Mouse (Mus musculus) MEL (cell line): ENCODE measurements around the gene Tmem88. TPM values are rescaled to one million over a fixed set of nuclear protein-coding genes. Genes with fewer than 3 reads are reported as not detected.

Experiments
- DNase-seq: peaks from one replicate; pipeline ENCODE4 v3.0.0; 2011; ENCODE audit warnings: low read depth, low spot score
- H3K27ac ChIP-seq: 2 replicates; pipeline ENCODE4 v1.5.1; 2012; ENCODE audit warnings: low read depth, mild to moderate bottlenecking, control low read depth, low read length, moderate library complexity; ENCODE audit not compliant: control insufficient read depth
- H3K27me3 ChIP-seq, 2 experiments: fragments of 150-350 bp in 1 of 2; sonication (generic) in 1 of 2; 2 replicates each; pipeline ENCODE4 v1.6.1; 2012; ENCODE audit warnings: low read length in 2 of 2, mild to moderate bottlenecking in 2 of 2, improper control_type of control experiment in 1 of 2, moderate library complexity in 1 of 2; ENCODE audit not compliant: insufficient read depth in 2 of 2, control insufficient read depth in 1 of 2
- H3K36me3 ChIP-seq, 2 experiments: 2 replicates each; pipeline ENCODE4 v1.6.1; 2012 to 2014; ENCODE audit warnings: low read length in 2 of 2, improper control_type of control experiment in 1 of 2, inconsistent platforms in 1 of 2, mild to moderate bottlenecking in 1 of 2; ENCODE audit not compliant: insufficient read depth in 2 of 2, control insufficient read depth in 1 of 2
- H3K4me1 ChIP-seq, 2 experiments: fragments of 150-350 bp in 1 of 2; sonication (generic) in 1 of 2; 2 replicates each; pipeline ENCODE4 v1.6.1; 2012; ENCODE audit warnings: low read length in 2 of 2, improper control_type of control experiment in 1 of 2, mild to moderate bottlenecking in 1 of 2; ENCODE audit not compliant: insufficient read depth in 2 of 2, control insufficient read depth in 1 of 2
- H3K4me3 ChIP-seq, 2 experiments: fragments of 150-350 bp in 1 of 2; sonication (generic) in 1 of 2; 2 replicates each; pipeline ENCODE4 v1.5.1; 2012; ENCODE audit warnings: low read depth in 2 of 2, low read length in 2 of 2, mild to moderate bottlenecking in 2 of 2, moderate library complexity in 2 of 2, control low read depth in 1 of 2, improper control_type of control experiment in 1 of 2; ENCODE audit not compliant: control insufficient read depth in 1 of 2, insufficient read depth in 1 of 2
- H3K79me2 ChIP-seq: 2 replicates; pipeline ENCODE4 v1.6.1; 2012; ENCODE audit warnings: mild to moderate bottlenecking, low read length, moderate library complexity; ENCODE audit not compliant: control insufficient read depth, poor library complexity, insufficient read depth
- H3K9ac ChIP-seq: 2 replicates; pipeline ENCODE4 v1.6.1; 2012; ENCODE audit warnings: low read depth, mild to moderate bottlenecking, control low read depth, low read length, moderate library complexity; ENCODE audit not compliant: control insufficient read depth, poor library complexity, severe bottlenecking
- H3K9me3 ChIP-seq: fragments of 150-350 bp; sonication (generic); replicated peaks from 2 replicates; pipeline ENCODE4 v1.6.1; 2012; ENCODE audit warnings: mild to moderate bottlenecking, low read length, improper control_type of control experiment, moderate library complexity; ENCODE audit not compliant: insufficient read depth
- EP300 ChIP-seq, 2 experiments: IDR thresholded peaks; 2 replicates each; pipeline ENCODE4 v1.6.1; 2011; ENCODE audit warnings: improper control_type of control experiment in 2 of 2, low read length in 2 of 2, low read depth in 1 of 2, mild to moderate bottlenecking in 1 of 2
- ETS1 ChIP-seq: IDR thresholded peaks from 2 replicates; pipeline ENCODE4 v1.6.1; 2012; ENCODE audit warnings: low read depth, mild to moderate bottlenecking, inconsistent platforms, low read length, improper control_type of control experiment, moderate library complexity
- GABPA ChIP-seq: IDR thresholded peaks from 2 replicates; pipeline ENCODE4 v1.6.1; 2012; ENCODE audit warnings: low read depth, mild to moderate bottlenecking, inconsistent platforms, low read length, improper control_type of control experiment, moderate library complexity
- GATA1 ChIP-seq: IDR thresholded peaks from 2 replicates; pipeline ENCODE4 v1.6.1; 2011; ENCODE audit warnings: low read depth, low read length, improper control_type of control experiment
- JUND ChIP-seq: IDR thresholded peaks from 2 replicates; pipeline ENCODE4 v1.6.1; 2011; ENCODE audit warnings: low read depth, mild to moderate bottlenecking, improper control_type of control experiment, low read length
- KAT2A ChIP-seq: conservative IDR thresholded peaks from 2 replicates; pipeline ENCODE4 v1.6.1; 2012; ENCODE audit warnings: low read depth, low read length, improper control_type of control experiment, inconsistent platforms
- MAX ChIP-seq: IDR thresholded peaks from 2 replicates; pipeline ENCODE4 v1.6.1; 2011; ENCODE audit warnings: low read length, improper control_type of control experiment
- MEF2A ChIP-seq: IDR thresholded peaks from 2 replicates; pipeline ENCODE4 v1.6.1; 2014; ENCODE audit warnings: low read depth, mild to moderate bottlenecking, inconsistent platforms, low read length, improper control_type of control experiment; ENCODE audit not compliant: poor library complexity, insufficient replicate concordance, severe bottlenecking; ENCODE audit errors: extremely low read depth
- MXI1 ChIP-seq: IDR thresholded peaks from 2 replicates; pipeline ENCODE4 v1.6.1; 2011; ENCODE audit warnings: mild to moderate bottlenecking, low read depth, low read length, improper control_type of control experiment
- NRF1 ChIP-seq: IDR thresholded peaks from 2 replicates; pipeline ENCODE4 v1.6.1; 2014; ENCODE audit warnings: low read depth, mild to moderate bottlenecking, inconsistent platforms, low read length, improper control_type of control experiment, moderate library complexity; ENCODE audit not compliant: poor library complexity, insufficient read depth, severe bottlenecking
- POLR2AphosphoS2 ChIP-seq: IDR thresholded peaks from 2 replicates; pipeline ENCODE4 v1.6.1; 2011; ENCODE audit warnings: low read length, improper control_type of control experiment
- POLR2AphosphoS5 ChIP-seq: IDR thresholded peaks from 2 replicates; pipeline ENCODE4 v1.6.1; 2012; ENCODE audit warnings: low read depth, borderline replicate concordance, mild to moderate bottlenecking, inconsistent platforms, low read length, moderate library complexity, mixed read lengths
- RCOR1 ChIP-seq: IDR thresholded peaks from 2 replicates; pipeline ENCODE4 v1.6.1; 2012; ENCODE audit warnings: low read depth, mild to moderate bottlenecking, inconsistent platforms, low read length, improper control_type of control experiment
- SIN3A ChIP-seq: IDR thresholded peaks from 2 replicates; pipeline ENCODE4 v1.6.1; 2012; ENCODE audit warnings: low read length, improper control_type of control experiment, inconsistent platforms
- TBP ChIP-seq: IDR thresholded peaks from 2 replicates; pipeline ENCODE4 v1.8.0; 2011; ENCODE audit warnings: low read depth, low read length, improper control_type of control experiment
- TCF12 ChIP-seq: IDR thresholded peaks from 2 replicates; pipeline ENCODE4 v1.6.1; 2014; ENCODE audit warnings: low read depth, mild to moderate bottlenecking, inconsistent platforms, low read length, improper control_type of control experiment, moderate library complexity
- USF1 ChIP-seq: IDR thresholded peaks from 2 replicates; pipeline ENCODE4 v1.6.1; 2014; ENCODE audit warnings: low read depth, mild to moderate bottlenecking, inconsistent platforms, low read length, improper control_type of control experiment, moderate library complexity
- USF2 ChIP-seq, 2 experiments: IDR thresholded peaks; 2 replicates each; pipeline ENCODE4 v1.6.1; 2011 to 2012; ENCODE audit warnings: improper control_type of control experiment in 2 of 2, low read length in 2 of 2, borderline replicate concordance in 1 of 2, inconsistent platforms in 1 of 2, low read depth in 1 of 2, mild to moderate bottlenecking in 1 of 2; ENCODE audit not compliant: insufficient read depth in 1 of 2
- ZC3H11A ChIP-seq: IDR thresholded peaks from 2 replicates; pipeline ENCODE4 v1.6.1; 2012; ENCODE audit warnings: low read depth, mild to moderate bottlenecking, inconsistent platforms, low read length, improper control_type of control experiment
- polyA plus RNA-seq, 2 experiments: library from polyadenylated mRNA; stranded (reverse) in 1 of 2; unstranded in 1 of 2; fragments of >175 nt in 1 of 2; fragments of >200 nt in 1 of 2; gene quantifications; 2 replicates each; pipeline versions ENCODE4 v1.2.1 to v1.2.4; 2012; ENCODE audit warnings: low replicate concordance in 2 of 2, low read depth in 1 of 2; ENCODE audit not compliant: insufficient read length in 2 of 2, insufficient read depth in 1 of 2, missing spikeins in 1 of 2
- total RNA-seq: library from RNA; depleted of rRNA; stranded (reverse); fragments of 300-350 nt; gene quantifications from 2 replicates; pipeline ENCODE4 v1.2.3, GENCODE M21; 2012

Gene Tmem88
- total and polyA plus RNA-seq, 3 experiments = 0.39 to 0.45 TPM; not detected in 1

GRCm38 (mm10) chr11:69382478-69383105 lies 15.4 kb downstream of the Tmem88 start:
- DNase-seq = no peak
- H3K9me3 ChIP-seq = no peaks in the 10 kb centered on the region
- H3K9ac ChIP-seq = no peak overlapping the region
- TF ChIP-seq MXI1 = no peak
- no peak for TF ChIP-seq TCF12
- TF ChIP-seq ETS1 = no peak
- TF ChIP-seq EP300 (IDR thresholded peaks at IDR 0.05; ENCODE audit: low read depth in 1 of 2, low read length in 2 of 2) = no peak
- TF ChIP-seq GATA1 = no peak
- TF ChIP-seq MAX = no peak
- TF ChIP-seq ZC3H11A = no peak
- TF ChIP-seq RCOR1 = no peak
- TF ChIP-seq USF2 (IDR thresholded peaks at IDR 0.05; ENCODE audit: borderline replicate concordance in 1 of 2, insufficient read depth in 1 of 2, low read depth in 1 of 2, low read length in 2 of 2) = no peak
- no peak for TF ChIP-seq JUND
- no peak for TF ChIP-seq SIN3A
- TF ChIP-seq NRF1 = no peak
- no peak for TF ChIP-seq POLR2AphosphoS5
- no peak for TF ChIP-seq MEF2A
- TF ChIP-seq USF1 = no peak
- TF ChIP-seq GABPA = no peak
- TF ChIP-seq TBP = no peak
- H3K27ac ChIP-seq = no peak overlapping the region
- no peaks in the 10 kb centered on the region for H3K27me3 ChIP-seq
- H3K4me3 ChIP-seq = no peak overlapping the region
- no peaks in the 10 kb centered on the region for H3K4me1 ChIP-seq
- H3K79me2 ChIP-seq = no peaks in the 10 kb centered on the region
- H3K36me3 ChIP-seq = no peaks in the 10 kb centered on the region

GRCm38 (mm10) chr11:69381356-69381755 lies 16.7 kb downstream of the Tmem88 start:
- no peaks in the 10 kb centered on the region for H3K79me2 ChIP-seq
- H3K27ac ChIP-seq = no peak overlapping the region
- H3K4me3 ChIP-seq = no peak overlapping the region
- no peak for DNase-seq
- no peaks in the 10 kb centered on the region for H3K4me1 ChIP-seq
- no peaks in the 10 kb centered on the region for H3K36me3 ChIP-seq
- no peaks in the 10 kb centered on the region for H3K27me3 ChIP-seq
- no peak for TF ChIP-seq POLR2AphosphoS2
- TF ChIP-seq MXI1 = no peak
- TF ChIP-seq KAT2A = no peak
- TF ChIP-seq GATA1 = no peak
- TF ChIP-seq, all 39 proteins: peak for 0
- Histone ChIP-seq H3K9ac (no peak overlapping the region), H3K9me3 (no peaks in the 10 kb centered on the region)
